Mouse (Mus musculus): ENCODE results near the gene Nebl.

GRCm38 (mm10) chr2:17402511-17402910, 328.8 kb downstream of the Nebl start:
- no peak for TF ChIP-seq POLR2A (IDR thresholded peaks at IDR 0.05; ENCODE audit: control insufficient read depth, low read depth, low read length)
- TF ChIP-seq CTCF (IDR thresholded peaks at IDR 0.05; ENCODE audit: control insufficient read depth, insufficient read depth, insufficient replicate concordance, low read depth, low read length), result no peak
